Mouse (Mus musculus): ENCODE data around the gene Zzz3.

Gene Zzz3

GRCm38 (mm10) chr3:152497084-152497483, 101.8 kb downstream of the Zzz3 start:
- DNase-seq (ENCODE audit: low read depth, low spot score) = no peak

GRCm38 (mm10) chr3:152497842-152498241, 102.6 kb downstream of the Zzz3 start:
- no peak for DNase-seq (ENCODE audit: low read depth, low spot score)

GRCm38 (mm10) chr3:152498968-152499696, 103.9 kb downstream of the Zzz3 start:
- no peak for DNase-seq (ENCODE audit: low read depth, low spot score)

- no peak for DNase-seq (ENCODE audit: low read depth, low spot score)
These were observed 112.6 kb downstream of the Zzz3 start for GRCm38 (mm10) chr3:152507900-152508299.

- no peak for DNase-seq (ENCODE audit: low read depth, low spot score)
These were observed 113.2 kb downstream of the Zzz3 start for GRCm38 (mm10) chr3:152508419-152508993.

GRCm38 (mm10) chr3:152509268-152509667, 114.0 kb downstream of the Zzz3 start:
- DNase-seq (ENCODE audit: low read depth, low spot score) = no peak
